10 mouse cellular contexts compared by ENCODE assay signal in the genomic region with DNA sequence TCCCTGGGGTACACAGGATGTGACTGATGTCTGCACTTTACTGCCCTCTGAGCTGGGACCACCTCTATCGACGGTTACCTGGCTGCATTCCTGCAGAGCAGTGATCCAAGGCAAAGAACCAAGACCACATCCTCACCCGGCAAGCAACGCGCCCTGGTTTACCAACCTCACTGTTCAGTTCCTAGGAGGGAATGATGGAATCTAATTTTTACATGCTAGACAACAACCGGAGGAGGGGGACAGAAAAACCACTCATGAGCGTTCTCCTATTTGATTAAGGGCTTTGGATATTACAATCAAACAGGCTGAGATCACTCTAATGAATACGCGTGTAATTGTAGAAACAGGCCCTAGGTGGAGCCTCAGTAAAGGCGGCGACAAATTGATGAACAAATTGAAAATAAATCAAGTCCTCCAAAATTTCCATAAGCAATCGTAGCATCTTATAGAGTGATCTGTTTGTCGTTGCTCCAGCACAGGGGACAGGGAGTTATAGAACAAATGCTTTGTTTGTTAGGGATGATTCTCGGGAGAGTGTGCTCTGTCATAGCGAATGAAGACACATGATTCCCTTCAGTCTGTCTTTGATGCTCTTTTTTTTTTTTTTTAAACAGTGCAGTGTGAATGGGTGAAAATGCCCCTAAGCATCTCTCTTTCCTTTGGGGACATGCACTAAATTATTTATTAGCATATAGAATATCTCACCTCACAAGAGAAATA. TPM values are rescaled to one million over a fixed set of nuclear protein-coding genes. Genes with fewer than 3 reads are reported as not detected.
DNase-seq lines count a peak whose midpoint lies in the region; ATAC-seq and TF ChIP-seq lines count a peak whose summit lies in the region.
"Had no signal": no experiment of that assay in that cellular context is flagged by ENCODE, and none has a peak within 500 bp of the region (broad histone marks: within the 10 kb centered on the region; RNA-seq: fewer than 3 reads in every experiment).

No protein-coding gene starts in this region.

- H3K4me3 ChIP-seq in gastrocnemius, adult 2 months: no peak overlapping the region
- H3K4me3 ChIP-seq in kidney, embryonic 16.5 days (ENCODE audit: low read length): peak overlapping the region; percentile 9; the same call in 1 of the 2 replicates
- no peak overlapping the region for H3K4me3 ChIP-seq in midbrain, embryonic 14.5 days (replicated peaks; ENCODE audit: low read depth, low read length)
- no peak overlapping the region for H3K4me3 ChIP-seq in intestine, embryonic 15.5 days (replicated peaks)
- H3K4me3 ChIP-seq: embryonic facial prominence, embryonic 13.5 days; limb, embryonic 13.5 days had no signal

- H3K4me1 ChIP-seq in kidney, embryonic 16.5 days (ENCODE audit: insufficient read depth, low read length): peaks cover 7% of the 10 kb centered on the region; the same call in 1 of the 2 replicates
- peaks cover 4% of the 10 kb centered on the region; the same call in 1 of the 2 replicates for H3K4me1 ChIP-seq in midbrain, embryonic 14.5 days (ENCODE audit: control insufficient read depth, insufficient read depth, low read length)
- no peaks in the 10 kb centered on the region for H3K4me1 ChIP-seq in intestine, embryonic 15.5 days (replicated peaks)
- H3K4me1 ChIP-seq: limb, embryonic 13.5 days had no signal

- no peaks in the 10 kb centered on the region for H3K36me3 ChIP-seq in kidney, embryonic 16.5 days (ENCODE audit: insufficient read depth, low read length)
- H3K36me3 ChIP-seq in midbrain, embryonic 14.5 days (ENCODE audit: control insufficient read depth, insufficient read depth, low read length): no peaks in the 10 kb centered on the region
- no peaks in the 10 kb centered on the region for H3K36me3 ChIP-seq in intestine, embryonic 15.5 days
- H3K36me3 ChIP-seq: embryonic facial prominence, embryonic 13.5 days; limb, embryonic 13.5 days had no signal

- no peaks in the 10 kb centered on the region for H3K9me3 ChIP-seq in kidney, embryonic 16.5 days (ENCODE audit: low read length)
- H3K9me3 ChIP-seq in midbrain, embryonic 14.5 days (ENCODE audit: control insufficient read depth, low read length): no peaks in the 10 kb centered on the region
- H3K9me3 ChIP-seq in intestine, embryonic 15.5 days: no peaks in the 10 kb centered on the region
- H3K9me3 ChIP-seq: embryonic facial prominence, embryonic 13.5 days; limb, embryonic 13.5 days had no signal

- WGBS in kidney, embryonic 16.5 days: 38% methylated on average over 15 of the region's 15 CpGs
- 42% methylated on average over 15 of the region's 15 CpGs for WGBS in midbrain, embryonic 14.5 days
- WGBS in intestine, embryonic 15.5 days: 38% methylated on average over 15 of the region's 15 CpGs

- H3K4me2 ChIP-seq in kidney, embryonic 16.5 days (replicated peaks; ENCODE audit: low read depth, low read length): peak overlapping the region; percentile 41
- H3K4me2 ChIP-seq in midbrain, embryonic 14.5 days (ENCODE audit: low read length): peak overlapping the region; percentile 32
- no peak overlapping the region for H3K4me2 ChIP-seq in intestine, embryonic 15.5 days (replicated peaks)
- H3K4me2 ChIP-seq: embryonic facial prominence, embryonic 13.5 days; limb, embryonic 13.5 days had no signal

- no peaks in the 10 kb centered on the region for H3K27me3 ChIP-seq in kidney, embryonic 16.5 days (ENCODE audit: insufficient read depth, low read length)
- H3K27me3 ChIP-seq in midbrain, embryonic 14.5 days (ENCODE audit: control insufficient read depth, insufficient read depth, low read length): no peaks in the 10 kb centered on the region
- no peaks in the 10 kb centered on the region for H3K27me3 ChIP-seq in intestine, embryonic 15.5 days (replicated peaks)
- H3K27me3 ChIP-seq: embryonic facial prominence, embryonic 13.5 days; limb, embryonic 13.5 days had no signal

- no peak overlapping the region for H3K9ac ChIP-seq in kidney, embryonic 16.5 days (replicated peaks; ENCODE audit: low read length)
- H3K9ac ChIP-seq in midbrain, embryonic 14.5 days (replicated peaks; ENCODE audit: low read length): no peak overlapping the region
- no peak overlapping the region for H3K9ac ChIP-seq in intestine, embryonic 15.5 days
- H3K9ac ChIP-seq: embryonic facial prominence, embryonic 13.5 days; limb, embryonic 13.5 days had no signal

- TF ChIP-seq CTCF in gastrocnemius, adult 2 months (IDR thresholded peaks at IDR 0.05): peak; percentile 51

- no peak for DNase-seq in gastrocnemius, adult 2 months
- DNase-seq in gastrocnemius, postnatal 25 days: no peak
- DNase-seq in embryo, embryonic 10.5 days (ENCODE audit: low spot score): peak; percentile 32
- DNase-seq in midbrain, embryonic 14.5 days: peak; percentile 71
- no peak for DNase-seq in gastrocnemius, postnatal 4 days (ENCODE audit: low spot score in 2 of 2)

- intact Hi-C loops in gastrocnemius, adult 2 months (cut with DNase I): loop anchor here (2.0 to 10.0 kb wide), 2 partner anchors 122 to 206 kb away; no protein-coding TSS in a partner anchor

- peak; percentile 47 for ATAC-seq in CD4-positive, CD25-positive, alpha-beta regulatory T cell, adult 4 months
- ATAC-seq in kidney, embryonic 16.5 days (ENCODE audit: low FRiP score, low TSS enrichment): peak; percentile 74; the same call in 1 of the 2 replicates
- peak; percentile 53 for ATAC-seq in midbrain, embryonic 14.5 days (ENCODE audit: low FRiP score, low TSS enrichment)
- ATAC-seq in intestine, embryonic 15.5 days: no peak

- no peak overlapping the region for H3K27ac ChIP-seq in gastrocnemius, adult 2 months
- no peak overlapping the region for H3K27ac ChIP-seq in kidney, embryonic 16.5 days (ENCODE audit: low read length)
- H3K27ac ChIP-seq in midbrain, embryonic 14.5 days (replicated peaks; ENCODE audit: low read depth, low read length): peak overlapping the region; percentile 64
- H3K27ac ChIP-seq in intestine, embryonic 15.5 days: no peak overlapping the region
- H3K27ac ChIP-seq: embryonic facial prominence, embryonic 13.5 days; limb, embryonic 13.5 days had no signal

RNA-seq across cellular contexts. Expression of a gene that starts 47.7 kb away (rescaled TPM):
- 1 to 10 TPM; 1.4 to 3.0 TPM for total RNA-seq in gastrocnemius, adult 2 months (2021)
- total RNA-seq in gastrocnemius, postnatal 25 days (2021): 1 to 10 TPM in 1 of 2 experiments, under 1 TPM in 1; 0.99 to 2.2 TPM
- polyA plus RNA-seq in CD4-positive, CD25-positive, alpha-beta regulatory T cell, adult 4 months (2017; shearing (Covaris generic)): 10 to 100 TPM in 1 of 2 experiments, 1 to 10 TPM in 1; 9.8 to 11.6 TPM
- 13.7 and 16.5 TPM in 2 replicates for polyA plus RNA-seq in kidney, embryonic 16.5 days (2015; fragmentation: Nextera tagmentation; extraction: Ambion mirVana)
- polyA plus RNA-seq in midbrain, embryonic 14.5 days (2014; fragmentation: Nextera tagmentation; extraction: Ambion mirVana): 19.6 and 23.5 TPM in 2 replicates
- 10.0 and 10.7 TPM in 2 replicates for polyA plus RNA-seq in intestine, embryonic 15.5 days (2015; fragmentation: Nextera tagmentation; extraction: Ambion mirVana)
- 10 to 100 TPM in 1 of 2 experiments, 1 to 10 TPM in 1; 9.8 to 12.5 TPM for total RNA-seq in gastrocnemius, postnatal 4 days (2021)

RNA-seq across cellular contexts. Expression of a gene that starts 59.5 kb away (rescaled TPM):
- total RNA-seq in gastrocnemius, adult 2 months (2021): 1 to 10 TPM in 1 of 2 experiments, under 1 TPM in 1; 0.51 to 1.1 TPM
- total RNA-seq in gastrocnemius, postnatal 25 days (2021): 1 to 10 TPM; 1.4 to 1.9 TPM
- polyA plus RNA-seq in CD4-positive, CD25-positive, alpha-beta regulatory T cell, adult 4 months (2017; shearing (Covaris generic)): 10 to 100 TPM; 20.8 to 22.4 TPM
- polyA plus RNA-seq in kidney, embryonic 16.5 days (2015; fragmentation: Nextera tagmentation; extraction: Ambion mirVana): 19.0 and 22.2 TPM in 2 replicates
- 10.7 and 11.3 TPM in 2 replicates for polyA plus RNA-seq in midbrain, embryonic 14.5 days (2014; fragmentation: Nextera tagmentation; extraction: Ambion mirVana)
- 18.0 and 20.8 TPM in 2 replicates for polyA plus RNA-seq in intestine, embryonic 15.5 days (2015; fragmentation: Nextera tagmentation; extraction: Ambion mirVana)
- 1 to 10 TPM; 3.0 TPM for total RNA-seq in gastrocnemius, postnatal 4 days (2021)

Comparison
In these comparisons a context has a peak if more than half of its experiments do, and no peak if none do; other contexts are left out.
1. DNase-seq: peak in embryo, embryonic 10.5 days (single experiment) and midbrain, embryonic 14.5 days (single experiment); none in gastrocnemius, adult 2 months (single experiment), gastrocnemius, postnatal 25 days (single experiment) and gastrocnemius, postnatal 4 days (0 of 2).